In the genomic region with DNA sequence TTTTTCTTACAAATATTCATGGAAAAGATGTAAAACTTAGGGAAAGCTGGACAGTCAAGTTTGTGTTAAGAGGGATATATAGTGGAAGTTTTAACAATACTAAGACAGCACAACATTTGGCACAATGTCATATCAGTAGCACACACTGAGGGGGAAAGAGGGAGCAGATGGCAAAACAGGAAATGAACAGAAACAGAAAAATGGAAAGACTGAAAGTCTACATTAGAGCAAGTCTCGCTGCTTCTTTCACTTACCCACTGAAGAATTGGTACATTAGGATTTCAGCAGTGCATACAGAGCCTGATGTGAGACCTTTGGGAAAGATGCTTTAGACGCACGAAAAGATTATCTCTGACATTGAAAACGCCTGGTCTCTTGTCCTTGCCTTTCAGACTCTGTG, we compare ENCODE assay signal across 17 mouse cellular contexts.
"Had no signal": no experiment of that assay in that cellular context is flagged by ENCODE, and none has a peak within 500 bp of the region (broad histone marks: within the 10 kb centered on the region; RNA-seq: fewer than 3 reads in every experiment).

No protein-coding gene starts in this region.

- H3K27me3 ChIP-seq: liver, embryonic 15.5 days; lung, embryonic 15.5 days; megakaryocyte, embryonic 14.5 days; midbrain, embryonic 15.5 days; neural tube, embryonic 12.5 days; stomach, embryonic 15.5 days had no signal

- ATAC-seq: liver, postnatal 0 days; lung, postnatal 0 days; midbrain, embryonic 15.5 days had no signal

- H3K4me1 ChIP-seq: liver, embryonic 15.5 days; lung, embryonic 15.5 days; megakaryocyte, embryonic 14.5 days; midbrain, embryonic 15.5 days; neural tube, embryonic 12.5 days; stomach, embryonic 15.5 days had no signal

- H3K4me3 ChIP-seq: liver, embryonic 15.5 days; lung, embryonic 15.5 days; megakaryocyte, embryonic 14.5 days; midbrain, embryonic 15.5 days; neural tube, embryonic 12.5 days; stomach, embryonic 15.5 days had no signal

- H3K9me3 ChIP-seq: liver, embryonic 15.5 days; lung, embryonic 15.5 days; megakaryocyte, embryonic 14.5 days; midbrain, embryonic 15.5 days; neural tube, embryonic 12.5 days; stomach, embryonic 15.5 days had no signal

- H3K27ac ChIP-seq: liver, embryonic 15.5 days; lung, embryonic 15.5 days; macrophage; midbrain, embryonic 15.5 days; neural tube, embryonic 12.5 days; stomach, embryonic 15.5 days; stomach, postnatal 0 days had no signal

- DNase-seq: liver, postnatal 0 days; lung, postnatal 14 days; lung, postnatal 36 days; right cerebral cortex, postnatal 14 days; thymus, adult 2 months; thymus, postnatal 25 days; thymus, postnatal 4 days had no signal

- H3K36me3 ChIP-seq: liver, embryonic 15.5 days; lung, embryonic 15.5 days; midbrain, embryonic 15.5 days; neural tube, embryonic 12.5 days; stomach, embryonic 15.5 days had no signal

- H3K9ac ChIP-seq: liver, embryonic 15.5 days; liver, postnatal 0 days; lung, embryonic 15.5 days; midbrain, embryonic 15.5 days; neural tube, embryonic 12.5 days; stomach, embryonic 15.5 days had no signal

- H3K4me2 ChIP-seq: liver, embryonic 15.5 days; lung, embryonic 15.5 days; midbrain, embryonic 11.5 days; midbrain, embryonic 15.5 days; neural tube, embryonic 12.5 days; stomach, embryonic 15.5 days had no signal
